Mouse (Mus musculus): ENCODE data around the gene Etv3.
"Not testable (repeated sequence)": the region's sequence is repeated elsewhere in the genome, so short reads cannot be mapped to it uniquely, and the experiment has no call there.

The Etv3 gene

GRCm38 (mm10) chr3:87525043-87525836, at the start of gene Etv3:
Gene Etv3, plus strand, starts transcription at chr3:87525407.
- peak; percentile 91 for DNase-seq

DNA sequence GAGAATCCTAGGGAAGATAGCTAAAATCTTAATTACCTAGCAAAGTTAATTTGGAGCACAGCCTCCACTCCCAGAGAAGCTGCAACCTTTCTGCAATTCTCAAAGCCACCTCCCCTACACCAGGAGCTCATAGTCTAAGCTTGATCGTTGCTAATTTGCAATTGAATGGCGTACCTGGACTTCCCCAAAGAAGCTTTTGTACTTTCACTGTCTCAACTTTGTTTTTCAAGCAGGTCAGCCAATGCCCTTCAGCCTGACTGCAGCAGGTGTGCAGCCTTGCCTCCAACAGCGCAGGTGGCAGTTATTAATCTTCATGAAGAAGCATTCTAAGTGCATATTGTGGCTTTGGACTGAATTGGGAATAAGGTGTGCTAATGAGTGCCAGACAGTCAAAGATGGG, 47.3 kb upstream of the Etv3 start:
- DNase-seq = not testable (repeated sequence)

GRCm38 (mm10) chr3:87478596-87478995, 46.6 kb upstream of the Etv3 start:
- not testable (repeated sequence) for DNase-seq

DNA sequence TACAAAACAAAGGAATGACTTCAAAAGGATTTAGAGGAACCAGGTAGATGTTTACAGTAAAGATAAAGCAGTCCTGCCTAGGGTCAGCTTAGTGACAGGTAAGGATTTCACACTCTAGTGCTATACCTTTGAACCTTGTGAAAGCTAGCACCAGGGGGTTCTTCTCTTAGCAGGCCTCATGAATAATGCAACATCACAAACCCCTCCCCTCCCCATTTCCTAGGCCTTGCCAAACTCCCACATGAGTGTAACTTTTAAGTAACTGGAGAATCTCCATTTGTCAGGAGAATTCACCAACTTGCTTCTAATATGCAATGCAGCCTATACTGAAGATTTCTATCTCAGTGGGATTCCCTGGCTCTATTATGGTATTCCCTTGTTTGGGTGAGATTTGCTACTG, 46.0 kb upstream of the Etv3 start:
- not testable (repeated sequence) for DNase-seq

GRCm38 (mm10) chr3:87487392-87487791, 37.8 kb upstream of the Etv3 start:
- no peak for DNase-seq

DNA sequence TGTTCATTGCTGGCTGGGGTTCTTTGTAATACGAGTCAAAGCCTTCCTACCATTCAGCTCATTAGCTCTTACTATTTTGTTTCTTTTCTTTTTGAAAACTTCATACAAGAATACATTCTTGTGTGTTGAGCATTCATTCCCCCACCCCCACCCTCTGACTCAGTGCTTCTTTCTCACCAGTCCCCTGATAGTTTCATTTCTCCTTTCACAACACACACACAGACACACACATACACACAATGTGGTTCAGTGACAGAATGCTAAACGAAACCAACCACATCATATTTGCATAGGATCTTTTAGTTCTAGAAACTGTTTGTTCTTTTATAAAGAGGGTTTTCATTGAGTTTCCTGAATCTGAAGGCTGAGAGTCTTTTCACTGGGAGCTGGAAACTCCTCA, 37.3 kb upstream of the Etv3 start:
- DNase-seq = no peak

DNA sequence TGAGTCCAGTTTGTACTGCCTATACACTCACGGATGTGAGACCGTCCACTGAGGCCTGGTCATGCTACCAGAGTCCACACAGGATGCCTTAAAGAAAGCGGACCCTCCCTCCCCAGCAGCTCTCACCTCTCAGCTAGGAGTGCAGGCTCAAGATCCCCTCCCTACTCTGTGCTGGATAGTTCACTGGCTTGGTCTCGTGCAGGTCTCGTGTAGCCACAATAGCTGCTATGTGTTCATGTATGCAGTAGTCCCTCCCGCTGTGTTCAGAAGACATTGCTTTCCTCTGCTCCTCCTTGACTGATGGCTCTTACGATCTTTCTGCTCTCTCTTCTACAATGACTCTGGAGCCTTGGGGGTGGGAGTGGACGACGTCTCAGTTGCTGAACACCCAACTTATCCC, 26.9 kb upstream of the Etv3 start:
- no peak for DNase-seq

DNA sequence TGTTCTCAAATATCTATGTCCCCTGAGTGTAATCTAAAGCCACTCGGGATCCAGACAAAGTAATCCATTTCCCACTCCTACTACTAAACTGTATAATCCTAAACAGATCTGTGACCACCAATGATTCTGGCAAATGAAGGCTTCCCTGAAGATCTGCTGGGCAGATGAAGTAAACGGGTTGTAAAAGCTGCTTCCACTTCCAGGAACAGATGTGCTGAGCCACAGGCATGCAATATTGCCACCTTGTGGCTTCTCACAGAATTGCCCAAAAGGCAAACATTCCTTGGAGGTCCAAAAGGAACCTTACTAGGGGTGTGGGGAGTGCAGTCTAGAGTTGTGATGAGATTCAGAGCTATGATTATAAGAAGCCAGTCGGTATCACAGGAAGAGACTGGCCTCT, 26.1 kb upstream of the Etv3 start:
- peak; percentile 49 for DNase-seq

- no peak for DNase-seq
Observed at GRCm38 (mm10) chr3:87500088-87501055, 24.8 kb upstream of the Etv3 start.

- DNase-seq = no peak
Observed at GRCm38 (mm10) chr3:87501151-87501550, 24.1 kb upstream of the Etv3 start.

DNA sequence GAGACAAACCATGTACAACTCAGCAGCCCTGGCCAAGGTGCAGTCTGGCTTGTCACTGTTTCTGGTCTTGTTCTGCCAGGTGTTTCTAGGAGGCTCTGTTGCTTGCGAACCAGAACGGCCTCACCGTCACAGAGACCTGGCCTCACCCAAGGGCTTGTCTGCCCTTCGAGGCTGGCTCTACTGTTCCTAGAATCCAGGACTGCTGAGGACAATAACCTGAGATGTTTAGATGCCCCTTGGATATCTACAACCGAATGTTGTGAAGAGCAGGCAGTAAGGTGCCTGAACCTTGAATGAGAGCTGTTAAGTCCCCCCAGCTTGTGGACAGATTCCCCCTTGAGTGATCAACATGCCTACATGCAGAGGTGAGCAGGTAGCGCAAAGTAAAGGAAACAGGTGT, 22.4 kb upstream of the Etv3 start:
- no peak for DNase-seq

GRCm38 (mm10) chr3:87504330-87504729, 20.9 kb upstream of the Etv3 start:
- DNase-seq = peak; percentile 19

DNA sequence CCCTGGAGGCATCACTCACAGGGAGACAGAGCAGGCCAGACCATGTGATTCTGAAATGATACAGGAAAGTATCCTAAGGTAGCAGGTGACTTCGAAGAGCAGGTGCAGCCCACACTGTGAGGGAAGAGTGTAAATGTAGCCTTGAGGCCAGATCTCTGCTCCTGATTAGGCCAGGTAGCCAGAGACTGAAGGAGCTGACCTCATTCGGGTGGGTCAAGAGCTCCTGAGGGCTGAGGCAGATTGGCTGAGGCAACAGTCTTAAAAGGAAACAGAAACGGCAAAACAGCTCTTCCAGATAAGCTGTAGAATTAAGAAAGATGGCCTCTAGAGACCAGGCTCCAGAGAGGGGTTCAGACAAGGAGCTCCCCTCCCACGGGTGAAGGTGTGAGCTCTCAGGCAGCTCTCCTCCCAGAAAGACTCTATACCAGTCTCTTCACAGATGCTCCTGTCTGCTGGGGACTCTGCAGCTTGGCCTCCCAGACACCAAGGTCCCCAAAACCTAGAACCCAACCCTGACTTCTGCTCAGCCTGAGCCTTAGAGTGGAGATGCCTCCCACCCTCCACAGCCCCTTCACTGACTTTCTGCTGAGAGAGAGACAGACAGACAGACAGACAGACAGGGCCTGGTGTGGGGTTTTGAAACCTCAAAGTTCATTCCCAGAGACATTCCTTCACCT, 20.3 kb upstream of the Etv3 start:
- DNase-seq = no peak

- no peak for DNase-seq
Observed at GRCm38 (mm10) chr3:87506456-87507416, 18.5 kb upstream of the Etv3 start.

- DNase-seq = peak; percentile 79
Observed at GRCm38 (mm10) chr3:87508205-87508901, 16.9 kb upstream of the Etv3 start.

DNA sequence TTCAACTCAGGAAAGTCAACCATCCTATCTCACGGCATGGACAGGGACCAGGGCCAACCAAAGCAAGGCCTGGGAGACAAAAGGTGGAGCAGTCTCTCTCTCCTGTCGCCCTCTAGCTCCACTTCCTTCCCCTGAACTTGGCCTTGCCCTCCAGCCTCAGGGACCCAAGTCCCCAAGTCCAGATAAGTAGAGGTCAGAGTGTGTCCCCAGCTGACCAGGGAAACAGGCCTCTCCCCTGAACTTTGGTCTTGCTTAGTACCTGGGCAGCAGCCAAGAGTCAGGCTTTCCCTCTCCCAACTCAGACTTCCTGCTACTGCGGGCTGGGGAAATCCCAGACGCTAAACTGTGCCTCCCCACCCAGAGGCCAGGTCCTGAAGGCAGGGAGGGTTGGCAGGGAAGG, 16.1 kb upstream of the Etv3 start:
- DNase-seq = no peak

GRCm38 (mm10) chr3:87510832-87511231, 14.4 kb upstream of the Etv3 start:
- no peak for DNase-seq

DNA sequence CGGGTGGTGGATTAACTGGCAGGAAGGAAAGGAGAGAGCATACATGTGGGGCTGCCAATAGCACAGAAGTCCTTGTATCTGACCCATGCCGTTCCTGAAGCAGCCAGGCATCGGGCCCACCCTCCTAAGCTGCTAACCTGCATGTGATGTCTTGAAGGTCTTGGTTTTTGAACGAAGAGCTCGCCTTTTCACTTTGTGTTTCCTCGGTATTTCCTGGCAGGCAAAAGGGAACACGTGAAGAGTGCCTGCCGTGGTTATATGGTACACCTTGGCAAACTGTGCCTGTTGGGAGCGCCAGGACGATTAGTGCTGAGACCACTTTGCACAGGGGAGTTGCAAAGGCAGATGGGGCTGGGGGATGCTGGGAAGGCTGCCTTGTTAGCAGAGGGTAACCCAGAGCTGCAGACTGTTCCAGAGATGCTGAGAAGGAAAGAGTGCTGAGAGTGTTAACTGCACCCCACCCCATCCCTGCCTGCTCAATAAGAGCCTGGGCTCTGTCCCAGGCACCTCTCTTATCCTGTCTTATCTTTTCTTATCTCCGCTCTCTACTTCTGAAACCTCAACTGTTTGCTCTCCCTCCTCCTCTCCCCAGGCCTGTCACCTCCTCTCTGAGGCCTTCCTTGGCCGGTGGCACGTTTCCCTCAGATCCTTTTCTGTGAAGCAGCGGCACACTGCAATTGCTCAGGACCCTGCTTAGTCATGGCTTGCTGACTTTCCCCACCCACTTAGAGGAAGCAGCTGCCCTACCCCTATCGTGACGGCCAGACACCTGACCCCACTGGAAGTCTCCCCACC, 13.0 kb upstream of the Etv3 start:
- no peak for DNase-seq

- DNase-seq = peak; percentile 36
Observed at GRCm38 (mm10) chr3:87515567-87516081, 9.6 kb upstream of the Etv3 start.

DNA sequence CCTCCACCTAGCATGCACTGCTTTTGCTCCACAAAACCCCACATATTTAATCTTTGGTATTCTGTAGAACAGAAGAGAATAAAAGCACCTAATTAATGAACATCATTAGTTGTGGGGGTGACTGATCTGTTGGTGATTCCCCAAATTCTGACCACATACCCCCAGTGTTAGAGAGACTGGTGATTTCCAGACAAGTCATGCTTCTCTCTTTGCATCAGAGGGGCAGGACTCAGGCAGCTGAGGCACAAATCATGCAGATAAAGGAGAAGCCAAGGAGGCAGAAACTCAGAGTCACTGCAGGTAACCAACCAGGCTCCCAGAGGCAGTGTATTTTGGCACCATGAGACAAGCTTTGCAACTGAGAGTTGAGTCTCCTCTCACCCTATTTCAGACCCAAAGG, 6.8 kb upstream of the Etv3 start:
- no peak for DNase-seq

Data from layer of hippocampus, adult 9-11 months (tissue).